Mouse (Mus musculus) hindbrain, embryonic 12.5 days (tissue): Measurements from ENCODE around the gene Akap10. TPM values are rescaled to one million over a fixed set of nuclear protein-coding genes. Genes with fewer than 3 reads are reported as not detected.

ENCODE experiments used
- ATAC-seq: fragments of 200-750 bp; cut with Nextera tagmentation; 2 replicates; pipeline ENCODE4 v1.8.0; 2017; ENCODE audit warnings: moderate TSS enrichment; ENCODE audit not compliant: low FRiP score
- H3K27ac ChIP-seq: fragments of 300-500 bp; sonication (generic); 2 replicates; pipeline ENCODE4 v1.5.1; 2016; ENCODE audit warnings: mild to moderate bottlenecking
- H3K27me3 ChIP-seq: fragments of 300-500 bp; sonication (generic); 2 replicates; pipeline ENCODE4 v1.6.1; 2016; ENCODE audit warnings: mild to moderate bottlenecking
- H3K36me3 ChIP-seq: fragments of 300-500 bp; sonication (generic); 2 replicates; pipeline ENCODE4 v1.6.1; 2016; ENCODE audit warnings: mild to moderate bottlenecking
- H3K4me1 ChIP-seq: fragments of 300-500 bp; sonication (generic); 2 replicates; pipeline ENCODE4 v1.6.1; 2016
- H3K4me2 ChIP-seq: fragments of 300-500 bp; sonication (generic); replicated peaks from 2 replicates; pipeline ENCODE4 v1.6.1; 2016; ENCODE audit warnings: mild to moderate bottlenecking
- H3K4me3 ChIP-seq: fragments of 300-500 bp; sonication (generic); 2 replicates; pipeline ENCODE4 v1.5.1; 2016; ENCODE audit warnings: mild to moderate bottlenecking
- H3K9ac ChIP-seq: fragments of 300-500 bp; sonication (generic); 2 replicates; pipeline ENCODE4 v1.6.1; 2016; ENCODE audit warnings: mild to moderate bottlenecking, moderate library complexity
- H3K9me3 ChIP-seq: fragments of 300-500 bp; sonication (generic); replicated peaks from 2 replicates; pipeline ENCODE4 v1.6.1; 2016; ENCODE audit warnings: mild to moderate bottlenecking
- WGBS: fragments of 180-500 bp; shearing (Covaris S2); methylation state at CpG from one replicate; pipeline ENCODE4 v1.1.7; 2016; 5-methylcytosine and 5-hydroxymethylcytosine counted together
- polyA plus RNA-seq: library from polyadenylated mRNA; unstranded; fragments of >200 nt; fragmentation: Nextera tagmentation; extraction: Ambion mirVana; gene quantifications from 2 replicates; pipeline ENCODE4 v1.2.1, GENCODE M21; 2016

The Akap10 gene
- polyA plus RNA-seq, 1 experiment from 2014 or later: 18.9 TPM

DNA sequence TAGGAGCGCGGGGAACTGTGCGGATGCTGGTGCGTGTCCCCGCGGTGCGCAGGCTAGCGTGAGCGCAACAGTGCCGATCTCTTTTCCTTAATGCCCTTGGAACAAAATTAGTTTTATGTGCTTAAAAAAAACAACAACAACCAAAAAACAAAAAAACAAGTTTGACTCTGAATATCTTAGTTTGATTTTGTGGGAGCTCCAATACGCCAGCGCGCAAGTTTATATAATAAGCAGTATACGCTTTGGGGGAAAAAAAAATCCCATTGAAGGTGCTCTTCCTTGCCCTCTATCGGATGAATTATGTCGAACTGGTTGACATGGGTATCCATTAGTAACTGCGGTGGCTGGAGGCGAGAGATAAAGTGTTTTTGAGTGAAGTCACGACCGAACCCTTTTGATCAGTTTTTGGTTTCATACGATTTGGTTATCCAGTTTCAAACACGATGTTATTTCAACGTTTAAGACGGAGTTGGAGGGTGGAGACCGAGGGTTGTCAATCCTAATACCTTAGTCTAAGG, 27.3 kb upstream of the Akap10 start:
- WGBS: 5% methylated on average over 25 of the region's 25 CpGs
- Histone ChIP-seq H3K9ac (peak overlapping the region; percentile 57), H3K27me3 (peaks cover 25% of the 10 kb centered on the region), H3K4me2 (peak overlapping the region; percentile 100), H3K4me3 (peak overlapping the region; percentile 69), H3K9me3 (no peaks in the 10 kb centered on the region), H3K36me3 (no peaks in the 10 kb centered on the region), H3K27ac (no peak overlapping the region), H3K4me1 (peaks cover 2% of the 10 kb centered on the region; the same call in 1 of the 2 replicates)
- ATAC-seq: no peak; the same call in 1 of the 2 replicates

DNA sequence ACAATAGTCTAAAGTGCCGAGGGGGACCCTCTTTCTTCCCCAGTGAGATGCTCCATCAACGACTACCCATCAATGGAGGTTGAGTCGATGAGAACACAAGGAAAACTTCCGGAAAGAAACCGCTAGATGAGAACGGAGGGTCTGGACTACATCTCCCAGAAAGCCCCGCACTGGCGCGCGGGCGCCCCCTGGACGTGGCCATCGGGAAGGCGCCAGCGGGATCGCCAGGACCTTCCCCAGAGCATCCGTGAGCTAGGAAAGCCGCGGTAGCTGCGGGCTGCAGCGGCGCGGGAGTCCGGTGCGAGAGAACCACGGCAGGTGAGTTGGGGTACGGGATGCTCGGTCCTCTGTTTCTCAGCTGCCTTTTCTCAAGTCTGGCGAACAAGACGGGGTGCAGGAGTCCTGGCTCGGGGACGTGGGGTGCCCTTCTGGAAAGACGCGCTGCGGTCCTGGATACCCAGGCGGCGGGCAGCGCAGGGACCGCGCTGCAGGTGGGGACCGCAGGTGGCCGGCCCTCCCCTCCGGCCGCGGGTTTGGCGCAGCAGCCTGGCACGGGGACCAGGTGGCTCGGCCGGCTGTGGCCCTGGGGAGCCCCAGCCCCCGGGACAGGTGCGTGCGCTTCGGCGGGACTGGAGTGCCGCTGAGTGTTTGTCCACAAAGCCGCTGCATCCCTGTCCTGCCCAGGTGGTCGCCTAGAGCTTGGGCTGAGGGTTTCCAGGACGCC, 26.7 kb upstream of the Akap10 start, which contains the start of gene Specc1:
Gene Specc1 (plus strand): TSS at position 192 of the 724 bp plus-strand sequence.
- under 1% methylated on average over 58 of the region's 58 CpGs for WGBS
- Histone ChIP-seq H3K4me3 (peak within 1 kb of the TSS; percentile 69), H3K4me1 (no peaks in the 10 kb centered on the region), H3K9ac (peak within 1 kb of the TSS; percentile 57), H3K27ac (no peak within 1 kb of the TSS), H3K27me3 (peaks cover 25% of the 10 kb centered on the region), H3K36me3 (no peaks in the 10 kb centered on the region), H3K4me2 (peak within 1 kb of the TSS; percentile 100), H3K9me3 (no peaks in the 10 kb centered on the region)
- ATAC-seq: peak; percentile 94

DNA sequence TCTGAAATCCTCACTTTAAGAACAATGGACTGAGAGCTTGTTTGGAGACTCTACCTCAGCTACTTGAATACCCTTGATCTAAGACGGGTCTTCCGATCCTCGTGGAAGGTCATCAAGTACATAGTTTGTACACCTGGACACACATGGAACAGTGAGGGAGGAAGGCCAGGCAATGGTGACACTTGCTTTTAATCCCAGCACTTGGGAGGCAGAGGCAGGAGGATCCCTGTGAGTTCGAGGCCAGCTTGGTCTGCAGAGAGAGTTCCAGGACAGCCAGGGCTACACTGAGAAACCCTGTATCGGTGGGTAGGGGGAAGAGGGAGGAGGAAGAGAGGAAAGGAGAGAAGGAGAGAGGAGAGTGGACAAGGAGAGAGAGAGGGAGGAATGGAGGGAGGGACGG, 25.9 kb upstream of the Akap10 start:
- Histone ChIP-seq H3K4me2 (peak overlapping the region; percentile 100; the same call in 1 of the 2 replicates), H3K4me3 (no peak overlapping the region), H3K27me3 (peaks cover 25% of the 10 kb centered on the region), H3K27ac (no peak overlapping the region), H3K9me3 (no peaks in the 10 kb centered on the region), H3K9ac (no peak overlapping the region), H3K36me3 (no peaks in the 10 kb centered on the region), H3K4me1 (no peaks in the 10 kb centered on the region)
- WGBS: 81% methylated on average over 6 of the region's 6 CpGs
- ATAC-seq: no peak

DNA sequence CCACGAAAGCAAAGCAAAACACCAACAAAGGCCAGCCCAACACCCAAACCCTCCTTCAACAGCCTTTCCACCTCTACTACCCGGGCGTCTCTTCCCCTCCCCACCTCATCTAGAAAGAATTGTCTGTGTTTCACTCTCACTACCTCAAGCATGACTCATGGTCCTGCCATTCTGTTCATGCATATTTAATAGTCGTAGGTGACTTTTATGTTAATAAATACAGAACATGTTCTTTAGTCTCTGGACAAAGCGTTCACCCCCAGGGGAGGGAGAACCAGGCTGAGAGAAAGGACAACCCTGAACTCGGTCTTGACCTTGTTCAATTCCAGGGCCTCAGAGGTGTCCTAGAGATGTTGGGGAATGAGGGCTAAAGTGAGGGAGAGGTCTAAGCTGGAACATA, 25.1 kb upstream of the Akap10 start:
- H3K27me3 ChIP-seq: peaks cover 22% of the 10 kb centered on the region
- WGBS: 77% methylated on average over 6 of the region's 6 CpGs
- H3K9me3 ChIP-seq: no peaks in the 10 kb centered on the region
- H3K4me1 ChIP-seq: no peaks in the 10 kb centered on the region
- no peak overlapping the region for H3K27ac ChIP-seq
- no peak overlapping the region for H3K4me3 ChIP-seq
- no peaks in the 10 kb centered on the region for H3K36me3 ChIP-seq
- H3K4me2 ChIP-seq: no peak overlapping the region
- no peak for ATAC-seq
- H3K9ac ChIP-seq: no peak overlapping the region

DNA sequence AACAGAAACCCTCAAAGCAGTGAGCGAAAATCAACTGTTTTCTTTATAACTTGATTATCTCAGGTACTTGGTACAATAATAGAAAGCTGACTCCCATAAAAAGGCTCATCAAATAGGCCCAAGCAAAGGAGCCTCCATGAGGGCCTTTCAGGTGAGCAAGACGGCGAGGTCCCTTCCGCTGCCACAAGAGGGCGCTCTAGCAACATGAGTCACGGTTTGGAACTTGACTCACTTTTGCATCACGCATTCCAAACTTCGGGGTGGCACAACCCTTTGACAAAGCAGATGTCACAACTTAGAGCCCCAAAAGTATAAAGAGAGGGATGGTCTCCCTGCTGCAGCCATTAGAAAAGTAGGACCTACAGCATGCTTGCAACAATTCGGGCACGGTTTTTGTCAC, 20.6 kb upstream of the Akap10 start:
- ATAC-seq: no peak
- H3K9ac ChIP-seq: no peak overlapping the region
- no peaks in the 10 kb centered on the region for H3K36me3 ChIP-seq
- no peaks in the 10 kb centered on the region for H3K9me3 ChIP-seq
- no peak overlapping the region for H3K4me3 ChIP-seq
- no peaks in the 10 kb centered on the region for H3K4me1 ChIP-seq
- WGBS: 18% methylated on average over 10 of the region's 10 CpGs
- no peak overlapping the region; the same call in 1 of the 2 replicates for H3K4me2 ChIP-seq
- no peaks in the 10 kb centered on the region for H3K27me3 ChIP-seq
- no peak overlapping the region for H3K27ac ChIP-seq

DNA sequence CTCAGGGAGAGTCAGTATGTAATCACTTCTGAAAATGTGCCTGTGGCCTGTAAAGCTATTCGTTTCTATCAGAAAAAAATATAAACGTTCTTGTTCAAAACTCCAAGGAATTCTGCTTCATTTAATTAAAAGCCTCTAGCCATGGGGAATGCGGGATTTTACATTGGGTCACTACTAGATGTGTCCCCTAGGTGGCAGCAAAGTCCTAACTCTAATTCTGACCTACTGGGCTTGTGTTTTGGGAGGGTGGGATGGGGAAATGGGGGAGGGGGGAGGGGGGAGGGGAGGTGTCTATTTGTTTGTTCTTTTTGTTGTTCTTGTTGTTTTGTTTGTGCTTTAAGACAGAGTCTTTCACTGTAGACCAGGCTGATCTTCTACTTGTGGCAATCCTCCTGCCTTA, 19.3 kb upstream of the Akap10 start:
- WGBS: 3% methylated on average over 3 of the region's 3 CpGs
- Histone ChIP-seq H3K9ac (no peak overlapping the region), H3K4me1 (no peaks in the 10 kb centered on the region), H3K36me3 (no peaks in the 10 kb centered on the region), H3K27me3 (no peaks in the 10 kb centered on the region), H3K27ac (no peak overlapping the region), H3K4me2 (no peak overlapping the region), H3K4me3 (no peak overlapping the region), H3K9me3 (no peaks in the 10 kb centered on the region)
- no peak for ATAC-seq

DNA sequence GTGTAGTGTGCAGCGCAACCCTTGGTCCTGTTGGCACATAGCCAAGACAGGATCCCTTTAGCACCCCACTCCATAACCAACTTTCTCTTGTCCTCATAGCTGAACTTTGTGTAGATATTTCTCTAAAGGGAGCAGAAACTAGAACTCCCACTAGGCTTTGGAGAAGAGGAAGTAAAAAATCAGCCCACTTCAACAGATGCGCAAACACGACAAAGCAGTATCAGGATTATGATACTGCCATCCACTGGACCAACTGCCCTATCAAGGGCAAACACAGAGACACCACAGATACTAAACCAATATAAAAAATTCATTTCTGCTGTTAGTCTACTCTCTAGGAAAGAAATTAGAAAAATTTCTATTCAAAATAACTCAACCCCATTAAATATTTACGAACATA, 16.6 kb upstream of the Akap10 start:
- ATAC-seq: no peak
- 0 out of 2 replicates have a peak, but pooled peaks cover 2% of the 10 kb centered on the region for H3K27me3 ChIP-seq
- no peak overlapping the region for H3K27ac ChIP-seq
- H3K4me2 ChIP-seq: no peak overlapping the region
- 91% methylated on average over 4 of the region's 4 CpGs for WGBS
- H3K9me3 ChIP-seq: no peaks in the 10 kb centered on the region
- H3K4me1 ChIP-seq: no peaks in the 10 kb centered on the region
- no peak overlapping the region for H3K9ac ChIP-seq
- H3K4me3 ChIP-seq: no peak overlapping the region
- no peaks in the 10 kb centered on the region for H3K36me3 ChIP-seq

DNA sequence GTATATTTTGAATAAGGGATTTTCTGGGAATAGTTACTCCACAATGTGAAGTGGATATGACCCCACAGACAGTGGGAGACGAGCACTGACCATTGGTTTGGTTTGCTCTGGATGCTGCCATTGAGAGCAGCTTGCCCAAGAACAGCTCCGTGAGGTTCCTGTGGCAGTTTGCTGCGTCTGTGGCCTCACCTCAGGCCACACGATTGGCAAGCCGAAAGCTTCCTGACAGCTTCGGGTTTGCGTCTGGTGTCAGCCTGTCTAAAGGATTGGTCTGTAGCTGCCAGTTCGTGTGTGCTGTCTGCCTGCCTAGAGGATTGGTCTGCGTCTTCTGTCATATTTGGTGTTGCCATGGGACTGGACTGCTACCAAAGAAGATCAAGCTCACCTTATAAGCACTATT, 14.4 kb upstream of the Akap10 start:
- Histone ChIP-seq H3K4me1 (no peaks in the 10 kb centered on the region), H3K27ac (no peak overlapping the region), H3K4me3 (no peak overlapping the region), H3K9me3 (no peaks in the 10 kb centered on the region), H3K36me3 (no peaks in the 10 kb centered on the region), H3K27me3 (0 out of 2 replicates have a peak, but pooled peaks cover 2% of the 10 kb centered on the region), H3K4me2 (no peak overlapping the region), H3K9ac (no peak overlapping the region)
- 85% methylated on average over 9 of the region's 9 CpGs for WGBS
- no peak for ATAC-seq

DNA sequence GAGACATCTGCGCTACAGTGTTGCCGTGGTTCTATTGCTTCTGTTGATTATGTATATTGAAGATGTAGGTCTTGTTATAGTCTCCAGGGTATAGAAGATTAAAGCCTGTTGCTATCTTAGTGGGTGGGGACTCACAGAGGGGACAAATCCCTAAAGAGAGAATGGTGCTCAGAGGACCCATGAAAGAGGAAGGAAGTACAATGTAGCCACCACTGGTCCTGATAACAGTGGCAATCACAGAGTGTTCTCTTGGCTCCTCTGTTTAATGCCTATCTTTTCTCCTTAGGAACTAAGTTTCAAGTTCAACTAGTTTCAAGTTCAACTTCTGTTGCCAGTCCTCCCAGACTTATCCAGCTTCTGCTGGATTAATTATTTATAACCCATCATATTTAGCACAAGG, 12.9 kb upstream of the Akap10 start:
- no peak overlapping the region for H3K9ac ChIP-seq
- 0 out of 2 replicates have a peak, but pooled peaks cover 2% of the 10 kb centered on the region for H3K27me3 ChIP-seq
- H3K4me3 ChIP-seq: no peak overlapping the region
- H3K4me1 ChIP-seq: no peaks in the 10 kb centered on the region
- no peak overlapping the region for H3K27ac ChIP-seq
- H3K9me3 ChIP-seq: no peaks in the 10 kb centered on the region
- no peaks in the 10 kb centered on the region for H3K36me3 ChIP-seq
- no peak for ATAC-seq
- no peak overlapping the region for H3K4me2 ChIP-seq
- 95% methylated on average over 2 of the region's 2 CpGs for WGBS

DNA sequence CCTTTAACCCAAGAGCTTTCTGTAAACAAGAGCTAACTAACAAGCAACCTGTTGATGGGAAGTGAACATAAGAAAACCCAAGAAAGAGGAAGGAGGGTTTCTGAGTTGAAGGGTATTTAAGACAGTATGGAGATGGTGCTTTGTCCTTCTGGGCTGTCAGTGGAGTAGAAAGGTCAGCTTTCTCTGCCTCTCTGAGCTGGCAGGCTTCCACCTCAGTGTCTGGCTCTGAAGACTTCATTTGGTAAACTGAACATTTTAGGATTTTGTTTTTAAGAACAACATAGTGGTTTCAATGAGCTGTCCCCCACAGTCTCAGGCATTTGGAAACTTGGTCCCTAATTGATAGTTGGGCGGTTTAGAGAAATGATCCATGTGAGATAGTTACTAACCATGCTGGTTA, 7.7 kb upstream of the Akap10 start:
- H3K4me3 ChIP-seq: no peak overlapping the region
- H3K4me2 ChIP-seq: no peak overlapping the region
- ATAC-seq: no peak
- no peak overlapping the region for H3K9ac ChIP-seq
- H3K4me1 ChIP-seq: no peaks in the 10 kb centered on the region
- 87% methylated on average over 1 of the region's 1 CpGs for WGBS
- H3K27me3 ChIP-seq: 0 out of 2 replicates have a peak, but pooled peaks cover under 1% of the 10 kb centered on the region
- H3K36me3 ChIP-seq: no peaks in the 10 kb centered on the region
- H3K9me3 ChIP-seq: no peaks in the 10 kb centered on the region
- H3K27ac ChIP-seq: no peak overlapping the region

DNA sequence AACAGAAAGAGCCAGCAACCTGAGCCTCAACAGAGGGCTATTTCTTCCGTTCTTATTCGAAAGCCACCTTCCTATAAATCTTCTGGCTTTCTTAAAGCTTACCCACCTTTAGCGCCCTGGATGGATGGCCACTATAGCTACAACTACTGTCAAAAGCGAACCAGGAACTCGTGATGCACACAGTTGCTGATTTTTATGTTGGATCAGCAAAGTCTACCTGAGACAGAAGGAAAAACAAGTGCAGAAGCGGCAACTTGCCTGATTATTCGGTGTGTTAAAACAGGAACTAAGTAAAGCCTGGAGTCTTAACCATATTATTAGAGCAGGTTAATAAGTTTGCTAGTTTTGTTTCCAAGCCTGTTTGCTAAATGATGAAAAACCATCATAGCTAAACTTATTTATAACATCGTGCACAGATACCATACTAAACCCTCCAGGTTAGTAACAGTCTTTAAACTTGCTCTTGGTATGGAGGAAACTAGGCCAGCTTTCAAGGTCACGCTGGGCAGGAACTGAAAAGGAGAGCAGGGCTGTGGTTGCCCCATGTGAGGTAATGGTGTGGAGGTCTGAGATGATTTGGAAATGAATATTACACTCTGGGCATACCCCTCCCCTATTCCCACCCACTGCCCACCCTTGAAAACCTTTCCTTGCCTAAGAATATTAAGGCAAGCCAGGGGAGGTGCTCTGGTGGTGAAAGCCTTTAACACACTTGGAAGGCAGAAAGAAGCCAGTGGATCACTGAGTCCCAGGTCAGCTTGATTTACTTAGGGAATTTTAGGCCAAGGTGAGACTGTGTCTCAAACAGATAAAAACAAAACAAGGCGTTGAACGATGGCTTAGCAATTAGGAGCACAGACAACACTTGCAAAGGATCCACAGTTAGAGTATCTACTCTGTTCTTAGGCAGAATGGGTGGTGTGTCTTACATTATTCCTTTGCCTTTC, 861 bp upstream of the Akap10 start:
- H3K4me2 ChIP-seq: peak overlapping the region; percentile 70
- H3K9ac ChIP-seq: peak overlapping the region; percentile 79
- peaks cover 19% of the 10 kb centered on the region for H3K4me1 ChIP-seq
- H3K36me3 ChIP-seq: no peaks in the 10 kb centered on the region
- H3K4me3 ChIP-seq: peak overlapping the region; percentile 91
- H3K27me3 ChIP-seq: no peaks in the 10 kb centered on the region
- peak; percentile 60 for ATAC-seq
- H3K9me3 ChIP-seq: no peaks in the 10 kb centered on the region
- WGBS: 21% methylated on average over 11 of the region's 11 CpGs
- H3K27ac ChIP-seq: peak overlapping the region; percentile 97
